Mouse (Mus musculus) limb, embryonic 13.5 days (tissue): Measurements from ENCODE around the gene Prickle2. TPM values are rescaled to one million over a fixed set of nuclear protein-coding genes. Genes with fewer than 3 reads are reported as not detected.

Experiments used
- ATAC-seq: fragments of 200-750 bp; cut with Nextera tagmentation; 2 replicates; pipeline ENCODE4 v1.8.0; 2017; ENCODE audit warnings: low read depth, moderate number of reproducible peaks, moderate TSS enrichment; ENCODE audit not compliant: low FRiP score
- H3K27ac ChIP-seq: fragments of 300-500 bp; sonication (generic); 2 replicates; pipeline ENCODE4 v1.5.1; 2015; ENCODE audit warnings: inconsistent platforms, mild to moderate bottlenecking, moderate library complexity
- H3K27me3 ChIP-seq: fragments of 300-500 bp; sonication (generic); 2 replicates; pipeline ENCODE4 v1.6.1; 2015; ENCODE audit warnings: mild to moderate bottlenecking, inconsistent platforms
- H3K36me3 ChIP-seq: fragments of 300-500 bp; sonication (generic); 2 replicates; pipeline ENCODE4 v1.6.1; 2015; ENCODE audit warnings: inconsistent platforms, mild to moderate bottlenecking, moderate library complexity
- H3K4me1 ChIP-seq: fragments of 300-500 bp; sonication (generic); 2 replicates; pipeline ENCODE4 v1.6.1; 2015; ENCODE audit warnings: inconsistent platforms
- H3K4me2 ChIP-seq: fragments of 300-500 bp; sonication (generic); replicated peaks from 2 replicates; pipeline ENCODE4 v1.6.1; 2015; ENCODE audit warnings: inconsistent platforms, mild to moderate bottlenecking, moderate library complexity
- H3K4me3 ChIP-seq: fragments of 300-500 bp; sonication (generic); 2 replicates; pipeline ENCODE4 v1.5.1; 2015; ENCODE audit warnings: moderate library complexity, mild to moderate bottlenecking, inconsistent platforms
- H3K9ac ChIP-seq: fragments of 300-500 bp; sonication (generic); 2 replicates; pipeline ENCODE4 v1.6.1; 2015; ENCODE audit warnings: mild to moderate bottlenecking, inconsistent platforms
- H3K9me3 ChIP-seq: fragments of 300-500 bp; sonication (generic); 2 replicates; pipeline ENCODE4 v1.6.1; 2016; ENCODE audit warnings: inconsistent platforms
- WGBS: fragments of 180-500 bp; shearing (Covaris S2); methylation state at CpG from one replicate; pipeline ENCODE4 v1.1.7; 2015; 5-methylcytosine and 5-hydroxymethylcytosine counted together
- polyA plus RNA-seq: library from polyadenylated mRNA; unstranded; fragments of >200 nt; fragmentation: Nextera tagmentation; extraction: Ambion mirVana; gene quantifications from 2 replicates; pipeline ENCODE4 v1.2.1, GENCODE M21; 2015

The Prickle2 gene
- polyA plus RNA-seq, 1 experiment from 2014 or later = 6.1 TPM

GRCm38 (mm10) chr6:92532331-92532730, 173.6 kb downstream of the Prickle2 start:
- Histone ChIP-seq H3K27me3 (no peaks in the 10 kb centered on the region), H3K36me3 (no peaks in the 10 kb centered on the region), H3K27ac (no peak overlapping the region), H3K9me3 (no peaks in the 10 kb centered on the region), H3K9ac (no peak overlapping the region), H3K4me2 (no peak overlapping the region), H3K4me3 (no peak overlapping the region), H3K4me1 (peaks cover 25% of the 10 kb centered on the region)
- no peak for ATAC-seq
- WGBS = 64% methylated on average over 6 of the region's 6 CpGs

DNA sequence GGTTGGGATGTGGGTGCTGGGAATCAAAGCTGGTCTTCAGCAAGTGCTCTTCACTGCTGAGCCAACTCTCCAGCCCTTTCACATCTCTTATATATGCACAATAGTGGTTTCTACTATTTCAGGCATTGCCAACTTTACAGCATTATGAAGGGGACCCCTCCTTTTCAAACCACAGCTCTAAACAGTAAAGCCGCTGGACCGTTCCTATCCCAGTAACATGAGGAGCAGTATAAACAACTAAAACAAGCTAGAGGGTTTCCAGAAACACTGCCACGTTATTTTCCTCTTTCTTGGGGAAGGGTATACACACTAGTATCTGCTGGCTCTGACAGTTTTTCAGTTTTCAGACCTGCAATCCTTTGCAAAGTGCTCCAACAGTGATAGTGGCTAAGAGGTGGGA, 179.7 kb downstream of the Prickle2 start:
- no peak overlapping the region for H3K27ac ChIP-seq
- WGBS = 26% methylated on average over 3 of the region's 3 CpGs

GRCm38 (mm10) chr6:92525646-92526045, 180.3 kb downstream of the Prickle2 start:
- no peaks in the 10 kb centered on the region for H3K36me3 ChIP-seq

More for the DNA sequence above, 179.7 kb downstream of the Prickle2 start:
- no peaks in the 10 kb centered on the region for H3K36me3 ChIP-seq
- no peak for ATAC-seq
- no peaks in the 10 kb centered on the region for H3K9me3 ChIP-seq
- no peak overlapping the region for H3K9ac ChIP-seq
- no peaks in the 10 kb centered on the region for H3K27me3 ChIP-seq
- peaks cover 17% of the 10 kb centered on the region for H3K4me1 ChIP-seq
- H3K4me2 ChIP-seq = no peak overlapping the region
- H3K4me3 ChIP-seq = no peak overlapping the region

DNA sequence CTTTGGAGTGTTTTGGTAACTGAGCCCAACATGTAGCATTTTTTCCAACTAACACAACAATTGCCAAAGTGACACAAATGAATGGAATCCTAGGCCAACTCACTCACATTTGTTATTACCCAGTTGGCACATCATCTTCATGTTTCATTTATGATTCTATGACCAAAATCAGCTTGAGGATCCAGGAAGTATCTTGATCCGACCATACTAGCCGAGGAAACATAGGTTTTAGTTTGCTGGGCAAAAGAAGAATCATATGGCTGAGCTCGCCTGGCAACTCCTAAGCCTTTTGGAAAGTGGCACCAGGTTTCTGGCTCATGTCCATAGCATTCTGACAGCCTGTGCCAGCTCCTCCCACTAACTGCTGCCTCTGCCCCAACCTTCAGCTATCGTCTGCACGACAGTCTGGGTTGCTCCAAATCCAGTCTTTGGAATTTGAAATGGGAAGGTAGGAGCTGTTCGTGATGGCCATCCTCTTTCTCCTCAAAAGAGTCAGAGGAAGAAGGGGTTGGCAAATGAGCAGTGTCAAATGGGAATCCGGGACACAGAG, 184.4 kb downstream of the Prickle2 start:
- Histone ChIP-seq H3K9ac (no peak overlapping the region), H3K4me3 (no peak overlapping the region), H3K4me1 (peaks cover 15% of the 10 kb centered on the region), H3K27me3 (no peaks in the 10 kb centered on the region), H3K4me2 (no peak overlapping the region), H3K36me3 (no peaks in the 10 kb centered on the region), H3K27ac (no peak overlapping the region), H3K9me3 (no peaks in the 10 kb centered on the region)
- no peak for ATAC-seq
- WGBS = 74% methylated on average over 7 of the region's 7 CpGs

More at GRCm38 (mm10) chr6:92525646-92526045, 180.3 kb downstream of the Prickle2 start:
- Histone ChIP-seq H3K4me3 (no peak overlapping the region), H3K4me1 (peaks cover 17% of the 10 kb centered on the region), H3K4me2 (no peak overlapping the region), H3K9me3 (no peaks in the 10 kb centered on the region), H3K9ac (no peak overlapping the region), H3K27me3 (no peaks in the 10 kb centered on the region), H3K27ac (no peak overlapping the region)
- WGBS = 78% methylated on average over 2 of the region's 2 CpGs
- ATAC-seq = no peak

DNA sequence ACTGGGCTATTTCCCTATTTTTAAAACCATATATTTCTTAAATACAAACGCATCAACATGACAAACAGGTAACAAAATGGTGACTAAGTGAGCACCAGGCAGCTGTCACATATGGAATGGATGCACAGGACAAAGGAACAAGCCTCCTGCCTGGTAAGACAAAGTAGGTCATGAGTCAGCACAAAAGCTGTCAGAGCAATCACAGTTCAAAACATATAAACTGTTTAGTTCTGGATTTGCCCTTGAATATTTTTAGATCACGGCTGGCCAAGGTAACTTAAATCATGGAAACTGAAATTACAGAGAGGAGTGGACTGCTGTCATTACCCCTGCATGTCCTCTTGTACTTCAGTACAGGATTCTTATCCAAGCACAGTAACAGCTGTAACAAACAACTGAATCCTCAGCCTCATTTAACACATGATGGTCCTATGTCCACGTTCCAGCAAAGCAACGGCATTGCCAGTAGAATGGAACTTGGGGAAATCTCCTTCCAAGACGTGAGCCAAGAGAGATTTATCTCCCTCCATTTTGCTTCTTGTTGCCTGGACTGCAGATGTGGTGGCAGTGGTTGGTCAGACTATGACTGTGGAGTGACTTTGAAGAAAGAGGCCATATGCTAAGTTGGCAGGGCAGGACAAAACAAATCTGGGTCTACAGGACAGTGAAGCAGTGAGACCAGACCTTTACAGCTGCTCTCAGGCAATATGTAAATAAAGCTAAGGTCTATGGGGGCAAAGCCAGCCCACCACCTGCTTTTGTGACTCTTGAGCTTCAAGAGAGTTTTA, 185.7 kb downstream of the Prickle2 start:
- WGBS = 73% methylated on average over 5 of the region's 5 CpGs
- ATAC-seq = no peak

GRCm38 (mm10) chr6:92518438-92518968, 187.5 kb downstream of the Prickle2 start:
- Histone ChIP-seq H3K9ac (no peak overlapping the region), H3K27me3 (no peaks in the 10 kb centered on the region), H3K27ac (no peak overlapping the region), H3K9me3 (no peaks in the 10 kb centered on the region), H3K4me3 (no peak overlapping the region), H3K36me3 (no peaks in the 10 kb centered on the region), H3K4me1 (peaks cover 10% of the 10 kb centered on the region; the same call in 1 of the 2 replicates), H3K4me2 (no peak overlapping the region)
- no peak for ATAC-seq
- 83% methylated on average over 6 of the region's 6 CpGs for WGBS

More for the DNA sequence above, 185.7 kb downstream of the Prickle2 start:
- Histone ChIP-seq H3K36me3 (no peaks in the 10 kb centered on the region), H3K4me1 (peaks cover 10% of the 10 kb centered on the region; the same call in 1 of the 2 replicates), H3K9ac (no peak overlapping the region), H3K4me3 (no peak overlapping the region), H3K4me2 (no peak overlapping the region), H3K27me3 (no peaks in the 10 kb centered on the region), H3K27ac (no peak overlapping the region), H3K9me3 (no peaks in the 10 kb centered on the region)

DNA sequence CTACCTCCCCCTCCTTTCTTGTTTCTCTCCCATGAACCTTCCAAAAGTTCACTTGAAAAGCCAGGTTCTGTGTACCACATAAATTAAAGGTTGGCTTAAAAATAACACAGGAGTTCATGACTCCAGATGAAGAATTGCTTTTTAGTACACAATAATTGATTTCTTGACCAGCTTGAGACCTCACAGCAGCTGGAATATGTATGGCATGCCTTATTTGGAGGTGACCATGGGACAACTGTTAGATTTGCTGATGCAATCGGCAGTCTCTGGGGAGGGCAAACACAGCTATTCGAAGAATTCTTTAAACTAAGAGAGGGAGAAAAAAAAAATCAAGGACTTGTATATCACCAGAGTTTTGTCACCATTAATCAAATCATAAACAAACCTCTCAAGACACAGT, 189.0 kb downstream of the Prickle2 start:
- Histone ChIP-seq H3K27me3 (no peaks in the 10 kb centered on the region), H3K4me3 (no peak overlapping the region), H3K36me3 (no peaks in the 10 kb centered on the region), H3K9ac (no peak overlapping the region), H3K4me2 (no peak overlapping the region), H3K4me1 (peaks cover 10% of the 10 kb centered on the region; the same call in 1 of the 2 replicates), H3K9me3 (no peaks in the 10 kb centered on the region), H3K27ac (no peak overlapping the region)
- 54% methylated on average over 2 of the region's 2 CpGs for WGBS
- no peak for ATAC-seq

GRCm38 (mm10) chr6:92512001-92512400, 194.0 kb downstream of the Prickle2 start:
- no peak overlapping the region for H3K9ac ChIP-seq
- 85% methylated on average over 1 of the region's 1 CpGs for WGBS

DNA sequence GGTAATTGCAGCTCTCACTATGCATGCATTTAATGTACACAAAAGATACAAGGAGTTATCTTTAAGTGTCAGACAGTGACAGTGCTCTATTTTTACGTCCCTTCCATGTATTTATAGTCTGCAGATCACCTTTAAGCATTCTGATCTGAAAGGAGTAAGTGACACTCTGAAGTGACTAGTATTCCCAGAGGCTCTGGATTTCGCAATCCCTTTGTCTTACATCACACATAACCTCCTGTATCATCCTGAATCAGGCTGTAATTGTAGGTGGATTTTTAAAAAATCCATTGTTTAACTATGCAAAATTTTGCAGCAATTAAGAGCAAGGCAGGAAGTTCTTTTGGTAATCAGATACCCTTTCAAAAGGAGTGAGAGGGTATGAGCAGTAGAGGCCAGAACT, 196.2 kb downstream of the Prickle2 start:
- H3K4me1 ChIP-seq = no peaks in the 10 kb centered on the region
- H3K9ac ChIP-seq = no peak overlapping the region
- no peak for ATAC-seq
- no peak overlapping the region for H3K27ac ChIP-seq
- H3K9me3 ChIP-seq = no peaks in the 10 kb centered on the region
- H3K27me3 ChIP-seq = no peaks in the 10 kb centered on the region
- 64% methylated on average over 2 of the region's 2 CpGs for WGBS
- no peak overlapping the region for H3K4me2 ChIP-seq
- H3K4me3 ChIP-seq = no peak overlapping the region
- H3K36me3 ChIP-seq = no peaks in the 10 kb centered on the region

More at GRCm38 (mm10) chr6:92512001-92512400, 194.0 kb downstream of the Prickle2 start:
- Histone ChIP-seq H3K4me3 (no peak overlapping the region), H3K27ac (no peak overlapping the region), H3K36me3 (no peaks in the 10 kb centered on the region), H3K9me3 (no peaks in the 10 kb centered on the region), H3K4me2 (no peak overlapping the region), H3K27me3 (no peaks in the 10 kb centered on the region), H3K4me1 (no peaks in the 10 kb centered on the region)
- no peak for ATAC-seq

- Histone ChIP-seq H3K27me3 (no peaks in the 10 kb centered on the region), H3K36me3 (no peaks in the 10 kb centered on the region), H3K27ac (no peak overlapping the region), H3K9me3 (no peaks in the 10 kb centered on the region), H3K9ac (no peak overlapping the region), H3K4me1 (no peaks in the 10 kb centered on the region), H3K4me3 (no peak overlapping the region), H3K4me2 (no peak overlapping the region)
- WGBS = 78% methylated on average over 3 of the region's 3 CpGs
- no peak for ATAC-seq
Observed at GRCm38 (mm10) chr6:92506276-92506675, 199.7 kb downstream of the Prickle2 start.

DNA sequence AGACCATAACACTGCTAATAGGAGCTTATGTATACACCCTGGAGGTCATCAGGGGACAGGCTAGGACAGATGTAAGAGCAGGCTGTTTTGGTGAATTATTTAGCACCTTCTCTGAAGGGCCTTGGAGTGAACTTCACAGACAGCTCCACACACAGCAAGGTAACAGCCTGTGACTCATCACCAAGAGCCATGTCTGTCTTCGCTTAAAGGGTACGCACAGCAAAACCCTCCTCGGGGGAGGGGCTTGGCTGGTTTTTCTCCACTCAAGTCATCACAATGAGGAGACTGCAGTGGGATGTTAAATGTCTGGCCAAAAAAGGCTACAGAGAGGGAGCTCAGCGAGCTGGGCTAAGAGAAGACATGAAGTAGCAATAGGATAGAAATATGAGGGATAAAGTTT, 206.5 kb downstream of the Prickle2 start:
- no peak for ATAC-seq

GRCm38 (mm10) chr6:92498574-92498973, 207.4 kb downstream of the Prickle2 start:
- Histone ChIP-seq H3K9me3 (no peaks in the 10 kb centered on the region), H3K27me3 (no peaks in the 10 kb centered on the region), H3K4me1 (peaks cover 16% of the 10 kb centered on the region), H3K4me3 (no peak overlapping the region), H3K36me3 (no peaks in the 10 kb centered on the region), H3K4me2 (no peak overlapping the region), H3K27ac (no peak overlapping the region), H3K9ac (no peak overlapping the region)
- no peak for ATAC-seq
- 40% methylated on average over 6 of the region's 6 CpGs for WGBS

More for the DNA sequence above, 206.5 kb downstream of the Prickle2 start:
- Histone ChIP-seq H3K9ac (no peak overlapping the region), H3K36me3 (no peaks in the 10 kb centered on the region), H3K27ac (no peak overlapping the region), H3K4me2 (no peak overlapping the region), H3K27me3 (no peaks in the 10 kb centered on the region), H3K9me3 (no peaks in the 10 kb centered on the region), H3K4me1 (peaks cover 16% of the 10 kb centered on the region), H3K4me3 (no peak overlapping the region)
- 53% methylated on average over 4 of the region's 4 CpGs for WGBS
